Mouse (Mus musculus) MEL (cell line): Measurements from ENCODE around the gene Stpg1. TPM values are rescaled to one million over a fixed set of nuclear protein-coding genes. Genes with fewer than 3 reads are reported as not detected.

Experiments used
- DNase-seq: peaks from one replicate; pipeline ENCODE4 v3.0.0; 2011; ENCODE audit warnings: low read depth, low spot score
- H3K27ac ChIP-seq: 2 replicates; pipeline ENCODE4 v1.5.1; 2012; ENCODE audit warnings: low read depth, mild to moderate bottlenecking, control low read depth, low read length, moderate library complexity; ENCODE audit not compliant: control insufficient read depth
- H3K27me3 ChIP-seq, 2 experiments: fragments of 150-350 bp in 1 of 2; sonication (generic) in 1 of 2; 2 replicates each; pipeline ENCODE4 v1.6.1; 2012; ENCODE audit warnings: low read length in 2 of 2, mild to moderate bottlenecking in 2 of 2, improper control_type of control experiment in 1 of 2, moderate library complexity in 1 of 2; ENCODE audit not compliant: insufficient read depth in 2 of 2, control insufficient read depth in 1 of 2
- H3K36me3 ChIP-seq, 2 experiments: 2 replicates each; pipeline ENCODE4 v1.6.1; 2012 to 2014; ENCODE audit warnings: low read length in 2 of 2, improper control_type of control experiment in 1 of 2, inconsistent platforms in 1 of 2, mild to moderate bottlenecking in 1 of 2; ENCODE audit not compliant: insufficient read depth in 2 of 2, control insufficient read depth in 1 of 2
- H3K4me1 ChIP-seq, 2 experiments: fragments of 150-350 bp in 1 of 2; sonication (generic) in 1 of 2; 2 replicates each; pipeline ENCODE4 v1.6.1; 2012; ENCODE audit warnings: low read length in 2 of 2, improper control_type of control experiment in 1 of 2, mild to moderate bottlenecking in 1 of 2; ENCODE audit not compliant: insufficient read depth in 2 of 2, control insufficient read depth in 1 of 2
- H3K4me3 ChIP-seq, 2 experiments: fragments of 150-350 bp in 1 of 2; sonication (generic) in 1 of 2; 2 replicates each; pipeline ENCODE4 v1.5.1; 2012; ENCODE audit warnings: low read depth in 2 of 2, low read length in 2 of 2, mild to moderate bottlenecking in 2 of 2, moderate library complexity in 2 of 2, control low read depth in 1 of 2, improper control_type of control experiment in 1 of 2; ENCODE audit not compliant: control insufficient read depth in 1 of 2, insufficient read depth in 1 of 2
- H3K79me2 ChIP-seq: 2 replicates; pipeline ENCODE4 v1.6.1; 2012; ENCODE audit warnings: mild to moderate bottlenecking, low read length, moderate library complexity; ENCODE audit not compliant: control insufficient read depth, poor library complexity, insufficient read depth
- H3K9ac ChIP-seq: 2 replicates; pipeline ENCODE4 v1.6.1; 2012; ENCODE audit warnings: low read depth, mild to moderate bottlenecking, control low read depth, low read length, moderate library complexity; ENCODE audit not compliant: control insufficient read depth, poor library complexity, severe bottlenecking
- H3K9me3 ChIP-seq: fragments of 150-350 bp; sonication (generic); replicated peaks from 2 replicates; pipeline ENCODE4 v1.6.1; 2012; ENCODE audit warnings: mild to moderate bottlenecking, low read length, improper control_type of control experiment, moderate library complexity; ENCODE audit not compliant: insufficient read depth
- BHLHE40 ChIP-seq: IDR thresholded peaks from 2 replicates; pipeline ENCODE4 v1.6.1; 2012; ENCODE audit warnings: low read depth, mild to moderate bottlenecking, inconsistent platforms, low read length, improper control_type of control experiment, borderline replicate concordance
- CTCF ChIP-seq, 3 experiments: IDR thresholded peaks in 2 of 3; conservative IDR thresholded peaks in 1 of 3; 2 replicates each; pipeline ENCODE4 v1.5.1; 2011 to 2012; ENCODE audit warnings: low read length in 3 of 3, low read depth in 2 of 3, mild to moderate bottlenecking in 2 of 3, improper control_type of control experiment in 1 of 3, inconsistent platforms in 1 of 3, mixed read lengths in 1 of 3, moderate library complexity in 1 of 3; ENCODE audit not compliant: control insufficient read depth in 1 of 3, insufficient read depth in 1 of 3, poor library complexity in 1 of 3, severe bottlenecking in 1 of 3
- ELF1 ChIP-seq: IDR thresholded peaks from 2 replicates; pipeline ENCODE4 v1.6.1; 2014; ENCODE audit warnings: low read depth, mild to moderate bottlenecking, inconsistent platforms, low read length, improper control_type of control experiment, moderate library complexity
- ETS1 ChIP-seq: IDR thresholded peaks from 2 replicates; pipeline ENCODE4 v1.6.1; 2012; ENCODE audit warnings: low read depth, mild to moderate bottlenecking, inconsistent platforms, low read length, improper control_type of control experiment, moderate library complexity
- GABPA ChIP-seq: IDR thresholded peaks from 2 replicates; pipeline ENCODE4 v1.6.1; 2012; ENCODE audit warnings: low read depth, mild to moderate bottlenecking, inconsistent platforms, low read length, improper control_type of control experiment, moderate library complexity
- JUND ChIP-seq: IDR thresholded peaks from 2 replicates; pipeline ENCODE4 v1.6.1; 2011; ENCODE audit warnings: low read depth, mild to moderate bottlenecking, improper control_type of control experiment, low read length
- MAZ ChIP-seq: IDR thresholded peaks from 2 replicates; pipeline ENCODE4 v1.6.1; 2012; ENCODE audit warnings: low read depth, mild to moderate bottlenecking, inconsistent platforms, low read length, improper control_type of control experiment
- MEF2A ChIP-seq: IDR thresholded peaks from 2 replicates; pipeline ENCODE4 v1.6.1; 2014; ENCODE audit warnings: low read depth, mild to moderate bottlenecking, inconsistent platforms, low read length, improper control_type of control experiment; ENCODE audit not compliant: poor library complexity, insufficient replicate concordance, severe bottlenecking; ENCODE audit errors: extremely low read depth
- NRF1 ChIP-seq: IDR thresholded peaks from 2 replicates; pipeline ENCODE4 v1.6.1; 2014; ENCODE audit warnings: low read depth, mild to moderate bottlenecking, inconsistent platforms, low read length, improper control_type of control experiment, moderate library complexity; ENCODE audit not compliant: poor library complexity, insufficient read depth, severe bottlenecking
- RCOR1 ChIP-seq: IDR thresholded peaks from 2 replicates; pipeline ENCODE4 v1.6.1; 2012; ENCODE audit warnings: low read depth, mild to moderate bottlenecking, inconsistent platforms, low read length, improper control_type of control experiment
- SIN3A ChIP-seq: IDR thresholded peaks from 2 replicates; pipeline ENCODE4 v1.6.1; 2012; ENCODE audit warnings: low read length, improper control_type of control experiment, inconsistent platforms
- SMC3 ChIP-seq: IDR thresholded peaks from 2 replicates; pipeline ENCODE4 v1.6.1; 2011; ENCODE audit warnings: low read depth, low read length, improper control_type of control experiment
- TAL1 ChIP-seq: IDR thresholded peaks from 2 replicates; pipeline ENCODE4 v1.6.1; 2012; ENCODE audit warnings: mild to moderate bottlenecking, inconsistent platforms, low read length, moderate library complexity, mixed read lengths
- TBP ChIP-seq: IDR thresholded peaks from 2 replicates; pipeline ENCODE4 v1.8.0; 2011; ENCODE audit warnings: low read depth, low read length, improper control_type of control experiment
- UBTF ChIP-seq: IDR thresholded peaks from 2 replicates; pipeline ENCODE4 v1.6.1; 2012; ENCODE audit warnings: low read depth, mild to moderate bottlenecking, inconsistent platforms, low read length, improper control_type of control experiment, moderate library complexity, borderline replicate concordance; ENCODE audit not compliant: insufficient read depth
- USF1 ChIP-seq: IDR thresholded peaks from 2 replicates; pipeline ENCODE4 v1.6.1; 2014; ENCODE audit warnings: low read depth, mild to moderate bottlenecking, inconsistent platforms, low read length, improper control_type of control experiment, moderate library complexity
- USF2 ChIP-seq, 2 experiments: IDR thresholded peaks; 2 replicates each; pipeline ENCODE4 v1.6.1; 2011 to 2012; ENCODE audit warnings: improper control_type of control experiment in 2 of 2, low read length in 2 of 2, borderline replicate concordance in 1 of 2, inconsistent platforms in 1 of 2, low read depth in 1 of 2, mild to moderate bottlenecking in 1 of 2; ENCODE audit not compliant: insufficient read depth in 1 of 2
- ZC3H11A ChIP-seq: IDR thresholded peaks from 2 replicates; pipeline ENCODE4 v1.6.1; 2012; ENCODE audit warnings: low read depth, mild to moderate bottlenecking, inconsistent platforms, low read length, improper control_type of control experiment
- ZNF384 ChIP-seq: IDR thresholded peaks from 2 replicates; pipeline ENCODE4 v1.6.1; 2012; ENCODE audit warnings: low read depth, mild to moderate bottlenecking, inconsistent platforms, low read length, improper control_type of control experiment
- polyA plus RNA-seq, 2 experiments: library from polyadenylated mRNA; stranded (reverse) in 1 of 2; unstranded in 1 of 2; fragments of >175 nt in 1 of 2; fragments of >200 nt in 1 of 2; gene quantifications; 2 replicates each; pipeline versions ENCODE4 v1.2.1 to v1.2.4; 2012; ENCODE audit warnings: low replicate concordance in 2 of 2, low read depth in 1 of 2; ENCODE audit not compliant: insufficient read length in 2 of 2, insufficient read depth in 1 of 2, missing spikeins in 1 of 2
- total RNA-seq: library from RNA; depleted of rRNA; stranded (reverse); fragments of 300-350 nt; gene quantifications from 2 replicates; pipeline ENCODE4 v1.2.3, GENCODE M21; 2012

Stpg1 gene
- total and polyA plus RNA-seq, 3 experiments: 0.21 TPM; not detected in 2

DNA sequence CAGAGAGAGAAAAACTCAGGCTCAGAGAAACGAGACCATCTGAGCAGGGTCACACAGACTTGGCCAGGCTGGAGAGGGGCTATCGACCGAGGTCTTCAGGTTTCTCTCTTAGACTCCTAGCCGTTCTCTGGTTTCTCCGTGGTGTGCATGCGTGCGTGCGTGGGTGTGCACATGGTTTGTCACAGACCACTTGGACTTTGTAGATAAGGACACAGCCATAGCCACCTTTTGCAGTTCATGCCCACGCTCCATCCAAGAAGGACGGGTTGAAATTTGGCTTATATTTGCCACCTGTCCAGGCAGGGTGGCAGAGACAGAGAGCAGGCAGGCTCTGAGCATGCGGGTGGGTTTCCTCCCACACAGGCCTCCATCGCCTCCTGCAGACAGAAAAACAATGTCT, 30.5 kb downstream of the Stpg1 start:
- Histone ChIP-seq H3K27ac (no peak overlapping the region), H3K4me1 (no peaks in the 10 kb centered on the region), H3K9me3 (no peaks in the 10 kb centered on the region), H3K27me3 (peaks cover 4% of the 10 kb centered on the region in 2 experiments; a peak in 1 of 4 replicates), H3K36me3 (no peaks in the 10 kb centered on the region), H3K79me2 (no peaks in the 10 kb centered on the region), H3K9ac (no peak overlapping the region), H3K4me3 (no peak overlapping the region)
- TF ChIP-seq ETS1: no peak
- no peak for TF ChIP-seq BHLHE40
- TF ChIP-seq RCOR1: no peak
- TF ChIP-seq ZC3H11A: no peak
- TF ChIP-seq TBP: no peak
- TF ChIP-seq MAZ: no peak
- TF ChIP-seq GABPA: no peak
- no peak for TF ChIP-seq TAL1
- no peak for TF ChIP-seq CTCF (IDR thresholded peaks at IDR 0.05 in 2 of 3, conservative IDR thresholded peaks at IDR 0.05 in 1 of 3; ENCODE audit: control insufficient read depth in 1 of 3, insufficient read depth in 1 of 3, low read depth in 2 of 3, low read length in 3 of 3, poor library complexity in 1 of 3, severe bottlenecking in 1 of 3)
- TF ChIP-seq UBTF: no peak
- no peak for TF ChIP-seq ELF1
- TF ChIP-seq SMC3: no peak
- no peak for DNase-seq

DNA sequence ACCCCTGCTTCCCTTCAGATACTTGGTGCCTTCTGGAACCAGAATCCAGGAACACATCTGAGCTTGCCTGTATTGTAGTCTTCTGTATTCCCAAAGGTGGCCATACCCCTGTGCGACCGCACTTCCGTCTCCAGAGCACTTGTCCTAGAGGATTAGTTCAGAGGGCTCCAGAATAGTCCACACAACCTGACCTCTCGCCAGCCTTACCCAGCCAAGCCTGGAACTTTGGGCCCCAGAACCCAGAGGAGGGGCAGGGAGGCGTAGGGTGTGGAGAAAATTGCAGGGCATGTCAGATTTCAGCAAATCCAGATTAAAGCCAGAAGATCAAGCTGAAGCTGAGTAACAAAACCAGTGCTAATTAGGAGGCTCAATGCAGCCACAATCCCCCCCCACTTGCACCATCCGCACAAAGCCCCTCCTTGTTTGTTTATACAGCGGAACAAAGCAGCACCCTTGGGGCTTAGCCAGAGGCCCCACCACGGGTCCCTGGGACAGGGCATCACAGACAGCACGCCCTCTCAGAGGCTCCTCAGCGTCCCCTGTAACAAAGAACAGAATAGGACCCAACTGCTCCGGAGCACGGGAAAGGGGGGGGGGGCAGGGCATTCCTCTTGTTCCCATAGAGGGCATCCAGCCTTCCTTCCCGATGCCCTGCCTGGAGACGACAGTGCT, 31.6 kb downstream of the Stpg1 start:
- no peak for TF ChIP-seq MAZ
- TF ChIP-seq NRF1: no peak
- no peak for TF ChIP-seq ZNF384
- TF ChIP-seq USF2 (IDR thresholded peaks at IDR 0.05; ENCODE audit: borderline replicate concordance in 1 of 2, insufficient read depth in 1 of 2, low read depth in 1 of 2, low read length in 2 of 2): no peak
- TF ChIP-seq MEF2A: no peak
- TF ChIP-seq ELF1: no peak
- TF ChIP-seq USF1: no peak
- no peak for TF ChIP-seq JUND
- no peak for TF ChIP-seq SIN3A
- Histone ChIP-seq H3K27me3 (peaks cover 4% of the 10 kb centered on the region in 2 experiments; a peak in 2 of 4 replicates), H3K27ac (no peak overlapping the region), H3K9ac (no peak overlapping the region), H3K9me3 (no peaks in the 10 kb centered on the region), H3K4me1 (no peaks in the 10 kb centered on the region), H3K79me2 (no peaks in the 10 kb centered on the region), H3K4me3 (no peak overlapping the region), H3K36me3 (no peaks in the 10 kb centered on the region)
- DNase-seq: no peak
